Mouse (Mus musculus) lung, embryonic 16.5 days (tissue): ENCODE data around the gene Sema3f. TPM values are rescaled to one million over a fixed set of nuclear protein-coding genes. Genes with fewer than 3 reads are reported as not detected.

Experiments used
- ATAC-seq: fragments of 200-750 bp; cut with Nextera tagmentation; 2 replicates; pipeline ENCODE4 v1.8.0; 2017; ENCODE audit warnings: low read depth, mild to moderate bottlenecking, moderate library complexity
- H3K27ac ChIP-seq: fragments of 300-500 bp; sonication (generic); 2 replicates; pipeline ENCODE4 v1.5.1; 2014; ENCODE audit warnings: mild to moderate bottlenecking, control low read depth, low read length
- H3K27me3 ChIP-seq: fragments of 300-500 bp; sonication (generic); 2 replicates; pipeline ENCODE4 v1.6.1; 2014; ENCODE audit warnings: low read depth, low read length, mixed read lengths; ENCODE audit not compliant: control insufficient read depth, insufficient read depth
- H3K36me3 ChIP-seq: fragments of 300-500 bp; sonication (generic); 2 replicates; pipeline ENCODE4 v1.6.1; 2014; ENCODE audit warnings: low read length; ENCODE audit not compliant: control insufficient read depth, insufficient read depth
- H3K4me1 ChIP-seq: fragments of 300-500 bp; sonication (generic); replicated peaks from 2 replicates; pipeline ENCODE4 v1.6.1; 2014; ENCODE audit warnings: low read length, mixed read lengths; ENCODE audit not compliant: control insufficient read depth, insufficient read depth
- H3K4me2 ChIP-seq: fragments of 300-500 bp; sonication (generic); 2 replicates; pipeline ENCODE4 v1.6.1; 2014; ENCODE audit warnings: low read depth, low read length, control low read depth
- H3K4me3 ChIP-seq: fragments of 300-500 bp; sonication (generic); 2 replicates; pipeline ENCODE4 v1.5.1; 2014; ENCODE audit warnings: mild to moderate bottlenecking, low read length, control low read depth
- H3K9ac ChIP-seq: fragments of 300-500 bp; sonication (generic); 2 replicates; pipeline ENCODE4 v1.6.1; 2014; ENCODE audit warnings: low read length, control low read depth
- H3K9me3 ChIP-seq: fragments of 300-500 bp; sonication (generic); 2 replicates; pipeline ENCODE4 v1.6.1; 2016; ENCODE audit warnings: low read length; ENCODE audit not compliant: control insufficient read depth
- WGBS: fragments of 180-500 bp; shearing (Covaris S2); extraction: QIAGEN DNeasy Blood & Tissue Kit; methylation state at CpG from one replicate; pipeline ENCODE4 v1.1.7; 2014; 5-methylcytosine and 5-hydroxymethylcytosine counted together
- polyA plus RNA-seq: library from polyadenylated mRNA; unstranded; fragments of >200 nt; fragmentation: Nextera tagmentation; extraction: Ambion mirVana; gene quantifications from 2 replicates; pipeline ENCODE4 v1.2.1, GENCODE M21; 2015

The Sema3f gene
- polyA plus RNA-seq, 1 experiment from 2014 or later = 10.4 TPM

- peaks cover 18% of the 10 kb centered on the region for H3K27me3 ChIP-seq
- H3K4me1 ChIP-seq = peaks cover 20% of the 10 kb centered on the region
- no peak for ATAC-seq
- H3K9me3 ChIP-seq = no peaks in the 10 kb centered on the region
- H3K36me3 ChIP-seq = no peaks in the 10 kb centered on the region
- no peak overlapping the region for H3K4me3 ChIP-seq
- no peak overlapping the region for H3K9ac ChIP-seq
- no peak overlapping the region for H3K4me2 ChIP-seq
- no peak overlapping the region for H3K27ac ChIP-seq
- WGBS = 53% methylated on average over 5 of the region's 5 CpGs
Observed at GRCm38 (mm10) chr9:107670259-107670658, 40.0 kb downstream of the Sema3f start.

DNA sequence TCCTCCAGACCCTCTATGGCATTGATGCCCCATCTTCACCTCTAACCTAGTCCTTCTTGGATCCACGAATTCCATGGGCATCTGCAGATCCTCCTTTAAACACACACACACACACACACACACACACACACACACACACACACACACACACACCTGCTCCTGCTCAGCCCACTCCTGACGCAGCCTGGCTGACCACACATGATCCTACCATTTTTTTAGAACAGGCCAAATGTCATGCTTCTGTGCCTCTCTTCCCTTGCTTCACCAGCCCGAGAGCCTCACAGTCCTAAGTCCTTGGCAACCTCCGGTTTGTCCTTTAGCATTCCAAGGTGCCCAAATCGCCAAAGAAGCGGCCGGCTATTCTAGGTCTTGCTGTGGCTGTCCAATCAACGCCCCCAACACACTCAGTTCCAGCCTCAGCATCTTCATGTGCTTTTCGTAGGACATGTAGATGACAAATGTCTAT lies 40.8 kb downstream of the Sema3f start, which contains the start of gene Slc38a3:
Gene Slc38a3, minus strand, starts transcription at position 51 of the 466 bp plus-strand sequence.
- Histone ChIP-seq H3K36me3 (no peaks in the 10 kb centered on the region), H3K9me3 (no peaks in the 10 kb centered on the region), H3K9ac (no peak within 1 kb of the TSS), H3K4me2 (no peak within 1 kb of the TSS), H3K27ac (no peak within 1 kb of the TSS), H3K27me3 (peaks cover 15% of the 10 kb centered on the region), H3K4me1 (peaks cover 20% of the 10 kb centered on the region), H3K4me3 (no peak within 1 kb of the TSS)
- 82% methylated on average over 9 of the region's 9 CpGs for WGBS
- ATAC-seq = no peak

DNA sequence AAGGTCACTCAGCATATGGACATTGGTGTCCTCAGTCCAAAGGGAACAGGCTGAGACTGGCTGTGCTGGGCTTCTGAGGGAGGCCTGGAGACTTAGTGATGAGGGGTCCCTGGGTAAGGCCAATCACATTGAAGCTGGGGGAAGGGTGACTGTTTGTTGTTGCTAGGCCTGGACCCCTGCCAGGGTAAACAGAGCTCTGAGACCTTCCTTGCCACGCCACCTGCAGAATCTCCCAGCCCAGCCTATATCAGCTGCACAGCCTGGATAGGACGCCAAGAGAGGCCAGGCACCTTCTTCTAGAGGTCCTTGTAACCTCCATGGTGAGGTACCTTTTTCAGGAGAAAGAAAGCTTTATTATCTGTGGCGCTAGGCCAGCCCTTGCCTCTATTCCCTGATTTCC lies 41.4 kb downstream of the Sema3f start:
- peaks cover 15% of the 10 kb centered on the region for H3K27me3 ChIP-seq
- no peak overlapping the region for H3K4me2 ChIP-seq
- H3K36me3 ChIP-seq = no peaks in the 10 kb centered on the region
- no peak overlapping the region for H3K27ac ChIP-seq
- H3K9ac ChIP-seq = no peak overlapping the region
- H3K4me1 ChIP-seq = peaks cover 20% of the 10 kb centered on the region
- H3K9me3 ChIP-seq = no peaks in the 10 kb centered on the region
- whole genome bisulfite sequencing = 56% methylated on average over 3 of the region's 3 CpGs
- no peak overlapping the region for H3K4me3 ChIP-seq
- ATAC-seq = no peak

DNA sequence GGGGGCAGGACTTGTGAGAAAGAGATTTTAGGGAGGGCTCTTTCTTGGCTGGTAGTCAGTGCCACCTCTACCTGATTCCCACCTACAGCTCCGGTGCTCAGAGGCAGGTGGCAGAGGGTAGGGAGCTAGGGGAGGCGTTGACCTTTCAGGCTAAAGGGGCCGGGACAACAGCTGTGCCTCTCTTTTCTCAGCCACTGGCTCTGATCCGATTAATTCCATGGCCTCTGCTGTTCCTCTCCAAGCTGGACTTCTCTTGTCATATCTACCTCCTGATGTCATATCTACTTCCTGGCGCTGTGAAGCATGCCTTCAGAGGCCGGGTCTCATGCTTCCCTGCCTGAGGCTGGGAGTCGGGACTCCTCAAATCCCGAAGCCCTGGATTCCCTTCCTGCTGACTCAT lies 42.3 kb downstream of the Sema3f start:
- H3K27ac ChIP-seq = no peak overlapping the region
- H3K9ac ChIP-seq = peak overlapping the region; percentile 63
- peaks cover 20% of the 10 kb centered on the region for H3K4me1 ChIP-seq
- H3K4me3 ChIP-seq = no peak overlapping the region
- no peaks in the 10 kb centered on the region for H3K36me3 ChIP-seq
- no peaks in the 10 kb centered on the region for H3K9me3 ChIP-seq
- no peak for ATAC-seq
- WGBS = 31% methylated on average over 8 of the region's 8 CpGs
- H3K27me3 ChIP-seq = peaks cover 15% of the 10 kb centered on the region
- H3K4me2 ChIP-seq = no peak overlapping the region; the same call in 1 of the 2 replicates

- Histone ChIP-seq H3K36me3 (no peaks in the 10 kb centered on the region), H3K27me3 (peaks cover 15% of the 10 kb centered on the region), H3K9me3 (no peaks in the 10 kb centered on the region), H3K4me2 (peak overlapping the region; percentile 92), H3K4me3 (peak overlapping the region; percentile 51), H3K9ac (peak overlapping the region; percentile 63), H3K27ac (no peak overlapping the region), H3K4me1 (peaks cover 20% of the 10 kb centered on the region)
- ATAC-seq = peak; percentile 95
- WGBS = under 1% methylated on average over 24 of the region's 24 CpGs
Observed at GRCm38 (mm10) chr9:107667219-107667618, 43.1 kb downstream of the Sema3f start.

- no peak overlapping the region for H3K27ac ChIP-seq
- H3K36me3 ChIP-seq = no peaks in the 10 kb centered on the region
- peak overlapping the region; percentile 51 for H3K4me3 ChIP-seq
- H3K27me3 ChIP-seq = peaks cover 15% of the 10 kb centered on the region
- WGBS = under 1% methylated on average over 30 of the region's 30 CpGs
- peaks cover 20% of the 10 kb centered on the region for H3K4me1 ChIP-seq
- H3K9ac ChIP-seq = peak overlapping the region; percentile 63
- no peaks in the 10 kb centered on the region for H3K9me3 ChIP-seq
- ATAC-seq = peak; percentile 44
- peak overlapping the region; percentile 92 for H3K4me2 ChIP-seq
Observed at GRCm38 (mm10) chr9:107666751-107667205, 43.5 kb downstream of the Sema3f start.

- ATAC-seq = no peak
- H3K4me2 ChIP-seq = no peak overlapping the region
- H3K36me3 ChIP-seq = no peaks in the 10 kb centered on the region
- H3K27ac ChIP-seq = no peak overlapping the region
- peaks cover 20% of the 10 kb centered on the region for H3K4me1 ChIP-seq
- peaks cover 15% of the 10 kb centered on the region for H3K27me3 ChIP-seq
- 75% methylated on average over 7 of the region's 7 CpGs for WGBS
- no peak overlapping the region for H3K9ac ChIP-seq
- H3K9me3 ChIP-seq = no peaks in the 10 kb centered on the region
- no peak overlapping the region for H3K4me3 ChIP-seq
Observed at GRCm38 (mm10) chr9:107665308-107665707, 45.0 kb downstream of the Sema3f start.

DNA sequence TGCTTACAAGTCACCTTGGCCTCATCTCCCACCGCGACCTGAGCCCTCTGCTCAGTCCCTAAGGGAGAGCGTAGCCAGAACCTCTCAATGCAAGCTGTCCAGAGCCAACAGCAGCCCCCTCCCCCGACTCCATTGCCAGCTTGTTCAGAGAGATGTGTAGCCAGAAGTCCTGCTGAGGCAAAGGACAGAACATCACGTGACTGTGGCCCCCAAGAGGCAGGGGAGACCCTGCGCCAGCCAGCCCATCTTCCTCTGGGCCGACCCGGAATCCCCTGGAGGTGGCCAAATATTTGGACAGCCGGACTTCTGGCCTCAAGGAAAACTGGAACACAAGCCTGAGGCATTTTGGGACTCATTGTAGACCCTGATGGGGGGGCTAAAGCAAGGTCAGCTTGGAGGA lies 46.8 kb downstream of the Sema3f start:
- no peak overlapping the region for H3K27ac ChIP-seq
- WGBS = 51% methylated on average over 9 of the region's 9 CpGs
- no peaks in the 10 kb centered on the region for H3K9me3 ChIP-seq
- H3K36me3 ChIP-seq = no peaks in the 10 kb centered on the region
- H3K27me3 ChIP-seq = peaks cover 15% of the 10 kb centered on the region
- H3K4me2 ChIP-seq = no peak overlapping the region
- H3K4me1 ChIP-seq = peaks cover 20% of the 10 kb centered on the region
- no peak overlapping the region for H3K9ac ChIP-seq
- H3K4me3 ChIP-seq = no peak overlapping the region
- no peak for ATAC-seq

GRCm38 (mm10) chr9:107662342-107662741 lies 47.9 kb downstream of the Sema3f start:
- H3K9me3 ChIP-seq = no peaks in the 10 kb centered on the region
- 67% methylated on average over 8 of the region's 8 CpGs for WGBS

DNA sequence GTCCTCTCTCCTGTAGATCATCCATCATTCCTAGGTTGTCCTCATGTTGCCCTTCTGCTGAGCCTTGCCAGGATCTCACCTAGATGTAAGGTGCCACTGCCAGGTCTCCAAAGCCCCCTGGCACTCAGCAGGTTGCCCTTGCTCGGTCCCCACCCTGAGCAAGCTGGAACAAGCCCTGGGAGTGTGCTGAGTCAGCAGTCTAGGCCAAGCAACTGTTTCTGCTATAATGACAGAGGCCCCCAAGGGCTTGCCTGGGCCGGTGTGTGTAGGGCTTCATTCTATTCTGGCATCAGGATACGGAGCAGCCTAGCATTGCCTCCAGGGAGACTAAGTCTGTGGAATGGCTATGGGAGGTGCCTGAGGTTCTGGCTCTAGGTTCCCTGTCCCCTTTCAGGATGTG lies 49.5 kb downstream of the Sema3f start:
- 65% methylated on average over 3 of the region's 3 CpGs for WGBS
- Histone ChIP-seq H3K9ac (no peak overlapping the region), H3K27me3 (peaks cover 5% of the 10 kb centered on the region; the same call in 1 of the 2 replicates), H3K27ac (no peak overlapping the region), H3K4me3 (no peak overlapping the region), H3K9me3 (no peaks in the 10 kb centered on the region), H3K36me3 (no peaks in the 10 kb centered on the region), H3K4me1 (no peaks in the 10 kb centered on the region), H3K4me2 (no peak overlapping the region)
- ATAC-seq = no peak

More at GRCm38 (mm10) chr9:107662342-107662741, 47.9 kb downstream of the Sema3f start:
- H3K4me2 ChIP-seq = no peak overlapping the region
- H3K9ac ChIP-seq = no peak overlapping the region
- no peaks in the 10 kb centered on the region for H3K36me3 ChIP-seq
- H3K27ac ChIP-seq = no peak overlapping the region
- ATAC-seq = no peak
- H3K4me1 ChIP-seq = peaks cover 11% of the 10 kb centered on the region
- H3K27me3 ChIP-seq = peaks cover 13% of the 10 kb centered on the region
- H3K4me3 ChIP-seq = no peak overlapping the region
